Mouse (Mus musculus) lung, postnatal 10 days (tissue): Measurements from ENCODE around the gene Zfand4.
A peak's percentile ranks its signal among the peaks of the same experiment; 100 is the strongest.
"Not testable (repeated sequence)": the region's sequence is repeated elsewhere in the genome, so short reads cannot be mapped to it uniquely, and the experiment has no call there.

ENCODE experiments used
- DNase-seq: peaks from one replicate; pipeline ENCODE4 v3.0.0; 2021

The Zfand4 gene

GRCm38 (mm10) chr6:116264018-116264651 lies at the start of gene Zfand4:
Gene Zfand4, plus strand, starts transcription at chr6:116264222.
- peak; percentile 95 for DNase-seq

- DNase-seq = peak; percentile 32
Observed at GRCm38 (mm10) chr6:116227767-116228166, 36.3 kb upstream of the Zfand4 start.

- DNase-seq = peak; percentile 80
Observed at GRCm38 (mm10) chr6:116228785-116229525, 35.1 kb upstream of the Zfand4 start.

- not testable (repeated sequence) for DNase-seq
Observed at GRCm38 (mm10) chr6:116234821-116235220, 29.2 kb upstream of the Zfand4 start.

GRCm38 (mm10) chr6:116235336-116235735 lies 28.7 kb upstream of the Zfand4 start:
- no peak for DNase-seq

GRCm38 (mm10) chr6:116238083-116238482 lies 25.9 kb upstream of the Zfand4 start:
- no peak for DNase-seq

GRCm38 (mm10) chr6:116240371-116240770 lies 23.7 kb upstream of the Zfand4 start:
- DNase-seq = no peak

GRCm38 (mm10) chr6:116259649-116260048 lies 4.4 kb upstream of the Zfand4 start:
- DNase-seq = no peak

GRCm38 (mm10) chr6:116260481-116260880 lies 3.5 kb upstream of the Zfand4 start:
- no peak for DNase-seq

- DNase-seq = no peak
Observed at GRCm38 (mm10) chr6:116262824-116263223, 1.2 kb upstream of the Zfand4 start.

- DNase-seq = no peak
Observed at GRCm38 (mm10) chr6:116264836-116265235, 814 bp downstream of the Zfand4 start.

- no peak for DNase-seq
Observed at GRCm38 (mm10) chr6:116265603-116266002, 1.6 kb downstream of the Zfand4 start.

- no peak for DNase-seq
Observed at GRCm38 (mm10) chr6:116266273-116267109, 2.5 kb downstream of the Zfand4 start.

- DNase-seq = no peak
Observed at GRCm38 (mm10) chr6:116267110-116267423, 3.0 kb downstream of the Zfand4 start.

GRCm38 (mm10) chr6:116275695-116276094 lies 11.7 kb downstream of the Zfand4 start:
- no peak for DNase-seq

- no peak for DNase-seq
Observed at GRCm38 (mm10) chr6:116278679-116279317, 14.8 kb downstream of the Zfand4 start.

GRCm38 (mm10) chr6:116281014-116281413 lies 17.0 kb downstream of the Zfand4 start:
- DNase-seq = no peak

GRCm38 (mm10) chr6:116282546-116282945 lies 18.5 kb downstream of the Zfand4 start:
- no peak for DNase-seq

GRCm38 (mm10) chr6:116283280-116283679 lies 19.3 kb downstream of the Zfand4 start:
- no peak for DNase-seq

GRCm38 (mm10) chr6:116286321-116286720 lies 22.3 kb downstream of the Zfand4 start:
- no peak for DNase-seq

- DNase-seq = no peak
Observed at GRCm38 (mm10) chr6:116286870-116287575, 23.0 kb downstream of the Zfand4 start.

- DNase-seq = no peak
Observed at GRCm38 (mm10) chr6:116311411-116311810, 47.4 kb downstream of the Zfand4 start.

- no peak for DNase-seq
Observed at GRCm38 (mm10) chr6:116319259-116319658, 55.2 kb downstream of the Zfand4 start.
